Mouse (Mus musculus) ES-Bruce4 (cell line): Measurements from ENCODE around the gene Aifm1.

ENCODE experiments used
- CTCF ChIP-seq: IDR thresholded peaks from one replicate; pipeline ENCODE4 v1.8.1; 2011; ENCODE audit warnings: low read depth, low read length
- POLR2A ChIP-seq: IDR thresholded peaks from one replicate; pipeline ENCODE4 v1.8.1; 2011; ENCODE audit warnings: low read length; ENCODE audit not compliant: insufficient read depth

DNA sequence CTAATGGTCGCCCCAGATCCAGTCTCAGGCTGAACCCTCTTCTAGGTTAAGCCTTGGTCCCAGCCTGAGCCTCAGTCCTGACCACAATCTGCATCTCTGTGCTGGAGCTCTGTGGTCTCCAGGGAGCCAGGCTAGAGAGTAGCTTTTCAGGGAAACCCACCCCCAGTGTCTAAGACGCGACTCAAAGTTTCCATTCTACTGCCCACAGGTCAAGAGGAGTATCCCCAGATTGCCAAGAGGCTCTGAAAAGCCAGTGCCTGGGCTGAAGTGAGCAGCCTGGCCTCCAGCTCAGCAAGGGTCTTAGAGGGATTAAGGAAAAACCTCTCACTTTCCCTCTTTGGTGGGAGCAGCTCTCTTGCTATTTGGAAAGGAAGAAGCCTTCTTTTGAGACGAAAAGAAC lies 51.1 kb downstream of the Aifm1 start:
- TF ChIP-seq POLR2A (no peak), CTCF (no peak)
